Mouse (Mus musculus) testis, adult 2 months (tissue): ENCODE results near the gene Spred2. TPM values are rescaled to one million over a fixed set of nuclear protein-coding genes. Genes with fewer than 3 reads are reported as not detected.

Experiments
- H3K27ac ChIP-seq: fragments of 200-500 bp; 2 replicates; pipeline ENCODE4 v1.5.1; 2012; ENCODE audit warnings: low read depth, low read length; ENCODE audit not compliant: control insufficient read depth, insufficient read depth
- H3K27me3 ChIP-seq: fragments of 200-500 bp; 2 replicates; pipeline ENCODE4 v1.6.1; 2012; ENCODE audit warnings: mild to moderate bottlenecking, low read length, moderate library complexity; ENCODE audit not compliant: control insufficient read depth, insufficient read depth
- H3K36me3 ChIP-seq: fragments of 200-500 bp; 2 replicates; pipeline ENCODE4 v1.6.1; 2012; ENCODE audit warnings: mild to moderate bottlenecking, low read length; ENCODE audit not compliant: control insufficient read depth, insufficient read depth
- H3K4me1 ChIP-seq: fragments of 200-500 bp; 2 replicates; pipeline ENCODE4 v1.6.1; 2012; ENCODE audit warnings: low read length; ENCODE audit not compliant: control insufficient read depth, insufficient read depth
- H3K4me3 ChIP-seq: fragments of 200-500 bp; 2 replicates; pipeline ENCODE4 v1.5.1; 2012; ENCODE audit warnings: low read depth, mild to moderate bottlenecking, low read length, moderate library complexity, mixed read lengths; ENCODE audit not compliant: control insufficient read depth
- CTCF ChIP-seq: fragments of 200-500 bp; IDR thresholded peaks from 2 replicates; pipeline ENCODE4 v1.5.1; 2012; ENCODE audit warnings: low read depth, mild to moderate bottlenecking, inconsistent platforms, low read length, moderate library complexity; ENCODE audit not compliant: control insufficient read depth, insufficient read depth, insufficient replicate concordance
- POLR2A ChIP-seq: fragments of 200-500 bp; IDR thresholded peaks from 2 replicates; pipeline ENCODE4 v1.6.1; 2012; ENCODE audit warnings: low read depth, mild to moderate bottlenecking, inconsistent platforms, low read length, moderate library complexity; ENCODE audit not compliant: control insufficient read depth
- polyA plus RNA-seq: library from polyadenylated mRNA; depleted of rRNA; stranded (reverse); fragments of >200 nt; gene quantifications from 2 replicates; pipeline ENCODE4 v1.2.3, GENCODE M21; 2012

Spred2 gene
- polyA plus RNA-seq, 1 experiment: 3.4 TPM

DNA sequence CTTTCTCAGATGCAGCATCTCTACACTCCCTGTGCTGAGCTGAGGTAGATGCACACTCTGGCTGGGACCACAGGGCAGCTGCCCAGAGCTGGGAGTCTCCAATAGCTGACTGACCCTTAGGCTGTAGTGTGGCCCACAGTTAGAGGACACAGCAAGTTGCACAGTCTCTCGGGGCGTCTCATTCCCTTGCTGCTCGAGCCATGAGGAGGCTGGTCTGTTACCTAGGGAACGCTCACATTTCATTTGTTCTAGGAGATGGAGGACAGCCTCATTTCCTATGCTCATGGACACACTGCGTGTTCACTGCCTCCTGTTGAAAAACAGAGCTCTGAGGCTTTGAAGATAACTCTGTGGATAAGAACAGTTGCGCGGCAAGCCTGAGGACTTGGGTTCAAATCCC lies 111.8 kb downstream of the Spred2 start:
- no peaks in the 10 kb centered on the region for H3K4me1 ChIP-seq
- H3K36me3 ChIP-seq: no peaks in the 10 kb centered on the region
- no peak overlapping the region for H3K4me3 ChIP-seq
- no peak overlapping the region for H3K27ac ChIP-seq
- TF ChIP-seq POLR2A (no peak), CTCF (no peak)
- H3K27me3 ChIP-seq: no peaks in the 10 kb centered on the region

DNA sequence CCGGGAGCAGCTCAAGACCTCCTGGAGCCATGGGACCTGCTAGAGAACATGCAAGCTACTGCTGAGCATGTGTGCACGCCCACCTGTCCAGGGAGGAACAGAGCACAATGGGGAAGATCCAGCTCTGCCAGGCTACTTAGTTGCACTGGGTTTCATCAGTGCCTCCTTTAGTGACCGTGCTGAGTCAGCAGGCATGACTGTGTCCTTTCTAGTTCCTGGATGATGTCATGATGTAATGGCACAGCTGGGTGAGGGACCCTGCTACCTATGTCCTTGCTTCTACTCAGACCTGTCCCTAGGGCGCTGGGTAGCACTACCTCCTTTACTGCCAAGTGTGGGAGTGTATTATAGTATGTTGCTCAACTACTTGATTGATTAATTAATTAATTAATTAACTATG lies 113.6 kb downstream of the Spred2 start:
- no peaks in the 10 kb centered on the region for H3K27me3 ChIP-seq
- no peak for TF ChIP-seq CTCF
- no peak for TF ChIP-seq POLR2A
- H3K36me3 ChIP-seq: no peaks in the 10 kb centered on the region
- H3K27ac ChIP-seq: no peak overlapping the region
- no peak overlapping the region for H3K4me3 ChIP-seq
- no peaks in the 10 kb centered on the region for H3K4me1 ChIP-seq

DNA sequence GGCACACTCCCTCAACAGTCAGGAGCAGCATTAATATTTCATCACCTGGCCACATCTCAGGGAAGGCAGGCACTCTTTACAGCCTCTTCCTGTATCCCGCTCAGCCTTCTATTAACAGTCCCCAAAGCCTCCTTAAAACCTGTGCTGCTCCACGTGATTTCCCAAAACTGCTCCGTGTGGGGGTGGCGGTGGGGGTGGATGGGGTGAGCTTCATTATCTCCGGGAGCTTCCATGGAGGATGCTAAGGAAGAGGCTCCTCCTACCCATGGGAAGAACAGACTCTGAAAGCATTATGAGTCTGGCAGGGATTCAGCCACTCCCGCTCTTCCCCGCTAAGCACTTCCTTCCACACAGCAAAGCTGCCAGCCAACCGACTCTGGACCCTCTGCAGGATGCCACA lies 114.5 kb downstream of the Spred2 start:
- H3K27me3 ChIP-seq: no peaks in the 10 kb centered on the region
- TF ChIP-seq POLR2A (no peak), CTCF (no peak)
- H3K27ac ChIP-seq: no peak overlapping the region
- H3K4me3 ChIP-seq: peak overlapping the region; percentile 15; the same call in 1 of the 2 replicates
- no peaks in the 10 kb centered on the region for H3K36me3 ChIP-seq
- no peaks in the 10 kb centered on the region for H3K4me1 ChIP-seq

DNA sequence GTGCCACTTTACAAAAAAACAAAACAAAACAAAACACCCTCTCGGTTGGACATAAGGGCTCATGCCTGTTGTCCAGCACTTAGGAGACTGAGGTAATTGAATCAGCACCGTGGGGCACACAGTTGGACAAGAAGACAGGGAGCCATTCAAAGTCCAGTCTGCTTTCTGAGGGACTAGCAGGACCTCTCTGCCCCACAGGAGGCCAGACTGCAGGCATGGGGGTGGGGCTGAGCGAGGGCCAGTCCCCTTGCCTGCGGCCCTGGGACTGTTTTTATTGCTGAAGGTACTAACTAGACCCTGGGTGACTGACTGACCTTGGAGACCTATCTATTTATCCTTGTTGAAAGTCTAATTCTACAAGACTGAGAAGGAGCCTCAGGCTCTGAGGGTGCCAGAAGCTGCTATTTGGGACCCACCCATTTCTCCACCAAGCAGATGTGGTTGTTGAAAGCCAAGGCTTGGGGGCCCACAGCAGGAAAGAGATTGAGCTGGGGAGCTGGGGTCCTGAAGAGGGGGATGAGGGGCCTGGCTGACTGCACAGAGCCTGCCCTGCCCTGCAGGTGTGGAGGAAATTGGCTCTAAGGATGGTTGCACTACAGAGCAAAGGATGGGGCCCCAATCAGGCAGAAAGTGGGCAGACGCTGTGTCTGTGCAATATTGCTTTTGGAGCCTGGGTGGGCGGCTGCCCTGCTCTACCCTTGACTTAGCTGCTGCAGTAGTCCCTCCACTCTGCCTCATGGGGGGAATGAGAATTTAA lies 117.2 kb downstream of the Spred2 start:
- Histone ChIP-seq H3K4me3 (peak overlapping the region; percentile 80), H3K27ac (no peak overlapping the region), H3K4me1 (peaks cover 3% of the 10 kb centered on the region), H3K27me3 (no peaks in the 10 kb centered on the region), H3K36me3 (no peaks in the 10 kb centered on the region)
- TF ChIP-seq CTCF (no peak), POLR2A (no peak)

DNA sequence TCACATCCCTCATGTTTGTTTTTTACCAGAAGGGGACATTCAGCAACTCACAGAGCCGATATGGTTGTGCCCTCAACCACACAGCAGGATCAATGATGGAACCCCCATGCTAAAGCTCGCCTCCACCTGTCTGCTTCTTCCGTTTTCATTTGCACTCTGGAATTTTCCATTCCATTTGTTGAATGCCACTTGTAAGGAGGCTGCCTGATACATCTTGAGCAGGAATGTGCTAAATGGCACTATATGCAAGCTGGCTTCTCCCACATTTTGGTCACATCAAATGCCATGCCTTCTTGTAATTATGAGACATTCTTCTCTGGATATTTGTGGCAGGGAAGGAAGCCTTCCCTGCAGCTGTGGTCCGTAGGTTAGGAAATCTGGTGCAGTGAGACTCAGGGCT lies 117.9 kb downstream of the Spred2 start:
- H3K36me3 ChIP-seq: no peaks in the 10 kb centered on the region
- H3K27ac ChIP-seq: no peak overlapping the region
- no peaks in the 10 kb centered on the region for H3K27me3 ChIP-seq
- TF ChIP-seq CTCF (no peak), POLR2A (no peak)
- H3K4me3 ChIP-seq: peak overlapping the region; percentile 80; the same call in 1 of the 2 replicates
- H3K4me1 ChIP-seq: peaks cover 3% of the 10 kb centered on the region

DNA sequence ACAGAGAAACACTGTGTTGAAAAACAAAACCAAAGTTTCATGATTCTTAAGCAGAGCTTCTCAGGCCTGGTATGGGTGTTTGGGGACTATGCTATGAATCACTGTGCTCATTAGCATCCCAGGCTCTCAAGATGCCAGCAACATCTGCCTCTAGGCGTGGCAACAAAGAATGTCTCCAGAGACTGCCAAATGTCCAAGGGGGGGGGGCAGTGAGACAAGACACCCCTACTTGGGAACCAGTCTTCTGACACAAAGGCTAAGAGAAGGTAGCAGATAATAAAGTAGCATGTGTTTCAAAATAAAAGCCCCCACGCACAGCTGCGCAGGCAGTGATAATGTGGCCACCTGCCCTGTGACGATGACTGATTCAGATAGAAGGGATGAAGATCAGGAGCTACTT lies 119.1 kb downstream of the Spred2 start:
- H3K36me3 ChIP-seq: no peaks in the 10 kb centered on the region
- no peak overlapping the region for H3K4me3 ChIP-seq
- peaks cover 3% of the 10 kb centered on the region for H3K4me1 ChIP-seq
- no peak for TF ChIP-seq CTCF
- TF ChIP-seq POLR2A: no peak
- no peaks in the 10 kb centered on the region for H3K27me3 ChIP-seq
- H3K27ac ChIP-seq: no peak overlapping the region

DNA sequence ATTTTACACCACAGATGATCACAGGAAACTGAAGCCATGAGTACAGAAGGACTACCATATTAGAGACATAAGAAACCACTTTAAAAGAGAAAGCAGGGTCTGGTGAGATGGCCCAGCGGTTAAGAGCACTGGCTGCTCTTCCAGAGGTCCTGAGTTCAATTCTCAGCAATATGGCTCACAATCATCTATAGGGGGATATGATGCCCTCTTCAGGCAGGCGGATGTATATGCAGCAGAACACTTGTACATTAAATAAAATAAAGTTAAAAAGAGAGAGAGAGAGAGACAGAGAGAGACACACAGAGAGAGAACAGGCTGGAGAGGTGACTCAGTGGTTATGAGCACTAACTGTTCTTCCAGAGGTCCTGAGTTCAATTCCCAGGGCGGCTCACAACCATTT lies 121.4 kb downstream of the Spred2 start:
- Histone ChIP-seq H3K4me1 (peaks cover 3% of the 10 kb centered on the region), H3K27ac (no peak overlapping the region), H3K36me3 (no peaks in the 10 kb centered on the region), H3K4me3 (peak overlapping the region; percentile 62; the same call in 1 of the 2 replicates), H3K27me3 (no peaks in the 10 kb centered on the region)
- no peak for TF ChIP-seq CTCF

DNA sequence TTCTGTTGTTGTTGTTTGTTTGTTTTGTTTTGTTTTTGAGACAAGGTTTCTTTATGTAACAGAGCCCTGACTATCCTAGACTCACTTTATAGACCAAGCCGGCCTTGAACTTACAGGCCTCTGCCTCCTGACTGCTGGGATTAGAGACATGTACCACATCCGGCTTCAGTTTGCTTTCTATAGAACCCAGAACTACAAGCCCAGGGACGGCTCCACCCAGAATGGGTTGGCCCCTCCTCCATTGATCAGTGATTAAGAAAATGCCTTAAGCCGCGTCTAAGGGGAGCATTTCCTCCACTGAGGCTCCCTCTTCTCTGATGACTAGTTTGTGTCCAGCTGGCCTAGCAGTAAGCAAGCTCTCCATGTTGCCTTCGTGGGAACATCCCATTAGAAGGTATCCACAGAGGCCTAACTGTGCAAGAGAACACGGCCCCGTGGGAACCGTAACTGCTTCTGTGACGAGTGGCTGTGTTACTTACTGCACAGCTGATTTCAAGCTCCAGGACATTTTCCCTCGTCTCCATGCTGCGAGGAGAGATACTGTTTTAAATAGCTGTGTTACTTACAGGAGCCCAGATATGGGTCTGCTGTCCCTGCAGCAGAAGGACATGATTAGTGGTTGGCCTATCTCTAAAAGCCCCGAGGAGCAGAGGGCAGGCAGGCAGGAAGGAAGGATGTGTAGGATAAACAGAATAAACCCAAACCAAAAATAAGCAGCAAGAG lies 128.8 kb downstream of the Spred2 start:
- Histone ChIP-seq H3K27me3 (no peaks in the 10 kb centered on the region), H3K27ac (no peak overlapping the region), H3K4me1 (no peaks in the 10 kb centered on the region), H3K4me3 (no peak overlapping the region), H3K36me3 (no peaks in the 10 kb centered on the region)
- TF ChIP-seq POLR2A (no peak), CTCF (no peak)
